Mouse (Mus musculus) forebrain, embryonic 13.5 days (tissue): ENCODE results near the gene Supt16. TPM values are rescaled to one million over a fixed set of nuclear protein-coding genes. Genes with fewer than 3 reads are reported as not detected.
A peak's percentile ranks its signal among the peaks of the same experiment; 100 is the strongest.

Experiments
- ATAC-seq: fragments of 200-750 bp; cut with Nextera tagmentation; 2 replicates; pipeline ENCODE4 v1.8.0; 2017
- H3K27ac ChIP-seq: fragments of 300-500 bp; sonication (generic); 2 replicates; pipeline ENCODE4 v1.5.1; 2015; ENCODE audit warnings: inconsistent platforms, mild to moderate bottlenecking, moderate library complexity
- H3K27me3 ChIP-seq: fragments of 300-500 bp; sonication (generic); 2 replicates; pipeline ENCODE4 v1.6.1; 2015; ENCODE audit warnings: mild to moderate bottlenecking, inconsistent platforms
- H3K36me3 ChIP-seq: fragments of 300-500 bp; sonication (generic); 2 replicates; pipeline ENCODE4 v1.6.1; 2015; ENCODE audit warnings: mild to moderate bottlenecking, inconsistent platforms; ENCODE audit not compliant: poor library complexity, severe bottlenecking
- H3K4me1 ChIP-seq: fragments of 300-500 bp; sonication (generic); 2 replicates; pipeline ENCODE4 v1.6.1; 2015; ENCODE audit warnings: inconsistent platforms
- H3K4me2 ChIP-seq: fragments of 300-500 bp; sonication (generic); 2 replicates; pipeline ENCODE4 v1.6.1; 2015; ENCODE audit warnings: inconsistent platforms, mild to moderate bottlenecking, moderate library complexity
- H3K4me3 ChIP-seq: fragments of 300-500 bp; sonication (generic); 2 replicates; pipeline ENCODE4 v1.5.1; 2015; ENCODE audit warnings: mild to moderate bottlenecking, inconsistent platforms
- H3K9ac ChIP-seq: fragments of 300-500 bp; sonication (generic); 2 replicates; pipeline ENCODE4 v1.6.1; 2015; ENCODE audit warnings: mild to moderate bottlenecking, inconsistent platforms
- H3K9me3 ChIP-seq: fragments of 300-500 bp; sonication (generic); replicated peaks from 2 replicates; pipeline ENCODE4 v1.6.1; 2016; ENCODE audit warnings: inconsistent platforms
- WGBS: fragments of 180-500 bp; shearing (Covaris S2); methylation state at CpG from one replicate; pipeline ENCODE4 v1.1.7; 2015; 5-methylcytosine and 5-hydroxymethylcytosine counted together
- polyA plus RNA-seq: library from polyadenylated mRNA; unstranded; fragments of >200 nt; fragmentation: Nextera tagmentation; extraction: Ambion mirVana; gene quantifications from 2 replicates; pipeline ENCODE4 v1.2.1, GENCODE M21; 2015

The Supt16 gene
- 83.8 and 86.1 TPM in 2 replicates for polyA plus RNA-seq

GRCm38 (mm10) chr14:52197156-52197878 lies at the start of gene Supt16:
Supt16 (minus strand) TSS chr14:52197416.
- peak within 1 kb of the TSS; percentile 96 for H3K27ac ChIP-seq
- peak within 1 kb of the TSS; percentile 81 for H3K4me2 ChIP-seq
- H3K9ac ChIP-seq, result peak within 1 kb of the TSS; percentile 99
- ATAC-seq, result peak; percentile 98
- H3K4me1 ChIP-seq, result peaks cover 19% of the 10 kb centered on the region
- H3K9me3 ChIP-seq, result no peaks in the 10 kb centered on the region
- WGBS, result under 1% methylated on average over 59 of the region's 59 CpGs
- no peaks in the 10 kb centered on the region for H3K27me3 ChIP-seq
- peaks cover 42% of the 10 kb centered on the region for H3K36me3 ChIP-seq
- peak within 1 kb of the TSS; percentile 100 for H3K4me3 ChIP-seq

GRCm38 (mm10) chr14:52246129-52246528 lies 48.9 kb upstream of the Supt16 start:
- Histone ChIP-seq H3K4me2 (no peak overlapping the region), H3K36me3 (peaks cover 6% of the 10 kb centered on the region; the same call in 1 of the 2 replicates), H3K4me3 (no peak overlapping the region), H3K4me1 (peaks cover 16% of the 10 kb centered on the region), H3K9me3 (no peaks in the 10 kb centered on the region), H3K9ac (no peak overlapping the region), H3K27ac (no peak overlapping the region), H3K27me3 (no peaks in the 10 kb centered on the region)
- no peak for ATAC-seq
- 83% methylated on average over 4 of the region's 4 CpGs for WGBS

GRCm38 (mm10) chr14:52244690-52245042 lies 47.5 kb upstream of the Supt16 start:
- 12% methylated on average over 7 of the region's 7 CpGs for WGBS
- H3K27ac ChIP-seq, result 0 out of 2 replicates have a peak overlapping the region, but pooled peaks have one; percentile 25
- peaks cover 1% of the 10 kb centered on the region; the same call in 1 of the 2 replicates for H3K36me3 ChIP-seq
- no peaks in the 10 kb centered on the region for H3K9me3 ChIP-seq
- peak overlapping the region; percentile 85 for H3K4me3 ChIP-seq
- peaks cover 16% of the 10 kb centered on the region for H3K4me1 ChIP-seq
- ATAC-seq, result no peak; the same call in 1 of the 2 replicates
- no peaks in the 10 kb centered on the region for H3K27me3 ChIP-seq
- H3K4me2 ChIP-seq, result peak overlapping the region; percentile 89
- H3K9ac ChIP-seq, result peak overlapping the region; percentile 89

- ATAC-seq, result peak; percentile 100
- Histone ChIP-seq H3K4me3 (peak overlapping the region; percentile 85), H3K9ac (peak overlapping the region; percentile 89), H3K27me3 (no peaks in the 10 kb centered on the region), H3K27ac (0 out of 2 replicates have a peak overlapping the region, but pooled peaks have one; percentile 25), H3K4me1 (peaks cover 16% of the 10 kb centered on the region), H3K9me3 (no peaks in the 10 kb centered on the region), H3K4me2 (peak overlapping the region; percentile 89), H3K36me3 (no peaks in the 10 kb centered on the region)
- under 1% methylated on average over 32 of the region's 32 CpGs for WGBS
Measured at GRCm38 (mm10) chr14:52244041-52244689, 46.9 kb upstream of the Supt16 start.

- 100% methylated on average over 1 of the region's 1 CpGs for WGBS
- H3K4me2 ChIP-seq, result no peak overlapping the region
- H3K9me3 ChIP-seq, result no peaks in the 10 kb centered on the region
- no peak overlapping the region for H3K27ac ChIP-seq
- no peak for ATAC-seq
- no peaks in the 10 kb centered on the region for H3K4me1 ChIP-seq
- H3K4me3 ChIP-seq, result no peak overlapping the region
- H3K36me3 ChIP-seq, result peaks cover 59% of the 10 kb centered on the region
- no peak overlapping the region for H3K9ac ChIP-seq
- no peaks in the 10 kb centered on the region for H3K27me3 ChIP-seq
Measured at GRCm38 (mm10) chr14:52236216-52236615, 39.0 kb upstream of the Supt16 start.

GRCm38 (mm10) chr14:52235165-52235564 lies 37.9 kb upstream of the Supt16 start:
- Histone ChIP-seq H3K36me3 (peaks cover 69% of the 10 kb centered on the region), H3K9me3 (no peaks in the 10 kb centered on the region), H3K4me3 (no peak overlapping the region), H3K4me2 (no peak overlapping the region), H3K9ac (no peak overlapping the region), H3K4me1 (no peaks in the 10 kb centered on the region), H3K27me3 (no peaks in the 10 kb centered on the region), H3K27ac (no peak overlapping the region)
- no peak for ATAC-seq
- WGBS, result 96% methylated on average over 7 of the region's 7 CpGs

- no peak overlapping the region for H3K4me2 ChIP-seq
- no peaks in the 10 kb centered on the region for H3K27me3 ChIP-seq
- no peaks in the 10 kb centered on the region for H3K9me3 ChIP-seq
- H3K27ac ChIP-seq, result no peak overlapping the region
- peaks cover 90% of the 10 kb centered on the region for H3K36me3 ChIP-seq
- 89% methylated on average over 6 of the region's 6 CpGs for WGBS
- no peak for ATAC-seq
- H3K4me3 ChIP-seq, result no peak overlapping the region
- H3K9ac ChIP-seq, result no peak overlapping the region
- H3K4me1 ChIP-seq, result no peaks in the 10 kb centered on the region
Measured at GRCm38 (mm10) chr14:52232249-52232648, 35.0 kb upstream of the Supt16 start.

- no peak overlapping the region for H3K27ac ChIP-seq
- H3K4me3 ChIP-seq, result no peak overlapping the region
- H3K9ac ChIP-seq, result no peak overlapping the region
- WGBS, result 96% methylated on average over 2 of the region's 2 CpGs
- no peak for ATAC-seq
- no peaks in the 10 kb centered on the region for H3K9me3 ChIP-seq
- H3K27me3 ChIP-seq, result no peaks in the 10 kb centered on the region
- no peak overlapping the region for H3K4me2 ChIP-seq
- H3K4me1 ChIP-seq, result no peaks in the 10 kb centered on the region
- H3K36me3 ChIP-seq, result peaks cover 92% of the 10 kb centered on the region
Measured at GRCm38 (mm10) chr14:52225972-52226371, 28.8 kb upstream of the Supt16 start.

- H3K27me3 ChIP-seq, result no peaks in the 10 kb centered on the region
- WGBS, result 92% methylated on average over 5 of the region's 5 CpGs
- no peak overlapping the region for H3K9ac ChIP-seq
- no peak for ATAC-seq
- no peaks in the 10 kb centered on the region for H3K4me1 ChIP-seq
- peaks cover 96% of the 10 kb centered on the region for H3K36me3 ChIP-seq
- H3K9me3 ChIP-seq, result no peaks in the 10 kb centered on the region
- H3K27ac ChIP-seq, result no peak overlapping the region
- H3K4me3 ChIP-seq, result no peak overlapping the region
- H3K4me2 ChIP-seq, result no peak overlapping the region
Measured at GRCm38 (mm10) chr14:52217261-52217660, 20.0 kb upstream of the Supt16 start.

- peaks cover 19% of the 10 kb centered on the region for H3K4me1 ChIP-seq
- H3K9ac ChIP-seq, result no peak overlapping the region
- no peaks in the 10 kb centered on the region for H3K27me3 ChIP-seq
- H3K9me3 ChIP-seq, result no peaks in the 10 kb centered on the region
- no peak for ATAC-seq
- WGBS, result 93% methylated on average over 4 of the region's 4 CpGs
- H3K36me3 ChIP-seq, result peaks cover 53% of the 10 kb centered on the region
- H3K4me2 ChIP-seq, result no peak overlapping the region
- no peak overlapping the region for H3K4me3 ChIP-seq
- H3K27ac ChIP-seq, result no peak overlapping the region
Measured at GRCm38 (mm10) chr14:52199412-52199811, 2.2 kb upstream of the Supt16 start.

- Histone ChIP-seq H3K9ac (peak overlapping the region; percentile 12; the same call in 1 of the 2 replicates), H3K4me3 (peak overlapping the region; percentile 100), H3K9me3 (no peaks in the 10 kb centered on the region), H3K4me1 (peaks cover 19% of the 10 kb centered on the region), H3K36me3 (peaks cover 46% of the 10 kb centered on the region), H3K4me2 (peak overlapping the region; percentile 81), H3K27me3 (no peaks in the 10 kb centered on the region), H3K27ac (no peak overlapping the region)
- no peak for ATAC-seq
- WGBS, result 10% methylated on average over 3 of the region's 3 CpGs
Measured at GRCm38 (mm10) chr14:52198141-52198540, 925 bp upstream of the Supt16 start.
